Mouse (Mus musculus) heart, adult 2 months (tissue): ENCODE results near the gene Plk2. TPM values are rescaled to one million over a fixed set of nuclear protein-coding genes. Genes with fewer than 3 reads are reported as not detected.
"Not testable (repeated sequence)": the region's sequence is repeated elsewhere in the genome, so short reads cannot be mapped to it uniquely, and the experiment has no call there.

Experiments
- DNase-seq, 2 experiments: peaks; one replicate each; pipeline ENCODE4 v3.0.0; 2021
- H3K27ac ChIP-seq: fragments of 200-600 bp; 2 replicates; pipeline ENCODE4 v1.8.1; 2022
- H3K27me3 ChIP-seq: fragments of 200-500 bp; 2 replicates; pipeline ENCODE4 v1.6.1; 2012; ENCODE audit warnings: mild to moderate bottlenecking, low read length, inconsistent platforms, mixed read lengths; ENCODE audit not compliant: control insufficient read depth, insufficient read depth
- H3K36me3 ChIP-seq: fragments of 200-500 bp; 2 replicates; pipeline ENCODE4 v1.6.1; 2012; ENCODE audit warnings: low read length, inconsistent platforms; ENCODE audit not compliant: control insufficient read depth, insufficient read depth
- H3K4me1 ChIP-seq: fragments of 200-500 bp; 2 replicates; pipeline ENCODE4 v1.6.1; 2011; ENCODE audit warnings: low read length; ENCODE audit not compliant: control insufficient read depth, insufficient read depth
- H3K4me3 ChIP-seq: fragments of 200-600 bp; 2 replicates; pipeline ENCODE4 v1.8.1; 2022
- H3K79me2 ChIP-seq: fragments of 200-500 bp; replicated peaks from 2 replicates; pipeline ENCODE4 v1.6.1; 2012; ENCODE audit warnings: mild to moderate bottlenecking, inconsistent platforms, low read length, moderate library complexity, mixed read lengths; ENCODE audit not compliant: control insufficient read depth, insufficient read depth
- H3K9ac ChIP-seq: fragments of 200-500 bp; 2 replicates; pipeline ENCODE4 v1.6.1; 2012; ENCODE audit warnings: low read depth, mild to moderate bottlenecking, control low read depth, inconsistent platforms, low read length, mixed read lengths
- CTCF ChIP-seq: fragments of 200-600 bp; IDR thresholded peaks from 2 replicates; pipeline ENCODE4 v1.8.1; 2022; ENCODE audit warnings: antibody characterized with exemption, mild to moderate bottlenecking, moderate library complexity
- EP300 ChIP-seq: fragments of 200-500 bp; IDR thresholded peaks from 2 replicates; pipeline ENCODE4 v1.6.1; 2011; ENCODE audit warnings: low read depth, low read length, control low read depth; ENCODE audit not compliant: insufficient read depth
- POLR2A ChIP-seq: fragments of 200-500 bp; IDR thresholded peaks from 2 replicates; pipeline ENCODE4 v1.6.1; 2011; ENCODE audit warnings: mild to moderate bottlenecking, low read depth, low read length, control low read depth; ENCODE audit not compliant: insufficient read depth
- WGBS: fragments of 180-500 bp; shearing (Covaris S2); methylation state at CpG from one replicate; pipeline ENCODE4 v1.1.7; 2018; 5-methylcytosine and 5-hydroxymethylcytosine counted together
- intact Hi-C: fragments of 180-260 bp; cut with DNase I; formaldehyde crosslinking; loops from one replicate; pipeline ENCODE4 v1.15.1; 2025
- polyA plus RNA-seq: library from polyadenylated mRNA; depleted of rRNA; stranded (reverse); fragments of >200 nt; gene quantifications from 2 replicates; pipeline ENCODE4 v1.2.3, GENCODE M21; 2012
- total RNA-seq, 2 experiments: library from RNA; stranded (reverse); gene quantifications; 2 replicates each; pipeline ENCODE4 v1.2.3; 2021

Plk2 gene
- total and polyA plus RNA-seq, 3 experiments, result 11.0 to 23.8 (median 14.8) TPM

- no peaks in the 10 kb centered on the region for H3K27me3 ChIP-seq
- intact Hi-C loops, result loop anchor here (5.0 kb wide), 1 partner anchor 36 kb away; no protein-coding TSS in a partner anchor
- 67% methylated on average over 3 of the region's 3 CpGs for WGBS
- DNase-seq, result no peak
- peaks cover 8% of the 10 kb centered on the region for H3K4me1 ChIP-seq
- TF ChIP-seq POLR2A (peak; percentile 24; the same call in 1 of the 2 replicates), EP300 (no peak)
- H3K36me3 ChIP-seq, result peaks cover 28% of the 10 kb centered on the region
- H3K4me3 ChIP-seq, result no peak overlapping the region
- no peak overlapping the region for H3K9ac ChIP-seq
- no peaks in the 10 kb centered on the region for H3K79me2 ChIP-seq
- peak overlapping the region; percentile 19; the same call in 1 of the 2 replicates for H3K27ac ChIP-seq
Observed at GRCm38 (mm10) chr13:110401443-110401842, 6.6 kb downstream of the Plk2 start.

- no peak for TF ChIP-seq POLR2A
- TF ChIP-seq CTCF, result no peak
- TF ChIP-seq EP300, result no peak
- Histone ChIP-seq H3K27ac (no peak overlapping the region), H3K4me3 (no peak overlapping the region), H3K79me2 (no peaks in the 10 kb centered on the region), H3K36me3 (peaks cover 26% of the 10 kb centered on the region), H3K9ac (no peak overlapping the region), H3K4me1 (peaks cover 6% of the 10 kb centered on the region), H3K27me3 (no peaks in the 10 kb centered on the region)
- no peak for DNase-seq
- WGBS, result 60% methylated on average over 2 of the region's 2 CpGs
- intact Hi-C loops, result loop anchor here (5.0 kb wide), 1 partner anchor 35 kb away; no protein-coding TSS in a partner anchor
Observed at GRCm38 (mm10) chr13:110401877-110402276, 7.0 kb downstream of the Plk2 start.

- 49% methylated on average over 8 of the region's 8 CpGs for WGBS
- intact Hi-C loops, result loop anchor here (5.0 kb wide), 1 partner anchor 33 kb away; no protein-coding TSS in a partner anchor
- no peaks in the 10 kb centered on the region for H3K27me3 ChIP-seq
- no peak for TF ChIP-seq CTCF
- no peak for TF ChIP-seq POLR2A
- no peak for TF ChIP-seq EP300
- no peak overlapping the region for H3K4me3 ChIP-seq
- no peaks in the 10 kb centered on the region for H3K79me2 ChIP-seq
- no peak overlapping the region for H3K9ac ChIP-seq
- H3K27ac ChIP-seq, result no peak overlapping the region
- no peak for DNase-seq
- peaks cover 16% of the 10 kb centered on the region for H3K36me3 ChIP-seq
- peaks cover 4% of the 10 kb centered on the region for H3K4me1 ChIP-seq
Observed at GRCm38 (mm10) chr13:110404059-110404458, 9.2 kb downstream of the Plk2 start.

- not testable (repeated sequence) for H3K79me2 ChIP-seq, H3K4me3 ChIP-seq, H3K4me1 ChIP-seq, H3K9ac ChIP-seq, H3K27ac ChIP-seq, DNase-seq, H3K27me3 ChIP-seq
- H3K36me3 ChIP-seq, result peaks cover 12% of the 10 kb centered on the region
- WGBS, result 79% methylated on average over 5 of the region's 5 CpGs
- intact Hi-C loops, result loop anchor here (5.0 kb wide), 1 partner anchor 33 kb away; no protein-coding TSS in a partner anchor
Observed at GRCm38 (mm10) chr13:110404686-110405085, 9.8 kb downstream of the Plk2 start.

- TF ChIP-seq EP300, result no peak
- Histone ChIP-seq H3K36me3 (peaks cover 1% of the 10 kb centered on the region; the same call in 1 of the 2 replicates), H3K4me1 (peaks cover 4% of the 10 kb centered on the region), H3K4me3 (no peak overlapping the region), H3K9ac (no peak overlapping the region), H3K79me2 (no peaks in the 10 kb centered on the region), H3K27ac (no peak overlapping the region), H3K27me3 (no peaks in the 10 kb centered on the region)
- 53% methylated on average over 5 of the region's 5 CpGs for WGBS
- DNase-seq, result peak; percentile 30 to 34
- intact Hi-C loops, result no loop called here
Observed at GRCm38 (mm10) chr13:110406152-110406551, 11.3 kb downstream of the Plk2 start.

- Histone ChIP-seq H3K27ac (no peak overlapping the region), H3K79me2 (no peaks in the 10 kb centered on the region), H3K9ac (no peak overlapping the region), H3K27me3 (no peaks in the 10 kb centered on the region), H3K4me3 (no peak overlapping the region), H3K36me3 (no peaks in the 10 kb centered on the region), H3K4me1 (no peaks in the 10 kb centered on the region)
- 64% methylated on average over 12 of the region's 12 CpGs for WGBS
- intact Hi-C loops, result no loop called here
- DNase-seq, result no peak
- TF ChIP-seq POLR2A (no peak), EP300 (no peak), CTCF (no peak)
Observed at GRCm38 (mm10) chr13:110412572-110413209, 17.8 kb downstream of the Plk2 start.
